Mouse (Mus musculus) forebrain, embryonic 11.5 days (tissue): Measurements from ENCODE around the gene Mapk6. TPM values are rescaled to one million over a fixed set of nuclear protein-coding genes. Genes with fewer than 3 reads are reported as not detected.
"Not testable (repeated sequence)": the region's sequence is repeated elsewhere in the genome, so short reads cannot be mapped to it uniquely, and the experiment has no call there.

Experiments used
- ATAC-seq: fragments of 200-750 bp; cut with Nextera tagmentation; replicated peaks from 2 replicates; pipeline ENCODE4 v1.8.0; 2017; ENCODE audit warnings: moderate TSS enrichment; ENCODE audit not compliant: low FRiP score
- DNase-seq: peaks from one replicate; pipeline ENCODE4 v3.0.0-alpha.2; 2017; ENCODE audit warnings: low spot score
- H3K27ac ChIP-seq: fragments of 300-500 bp; sonication (generic); 2 replicates; pipeline ENCODE4 v1.5.1; 2014; ENCODE audit warnings: low read depth, low read length
- H3K27me3 ChIP-seq: fragments of 300-500 bp; sonication (generic); 2 replicates; pipeline ENCODE4 v1.6.1; 2014; ENCODE audit warnings: mild to moderate bottlenecking, low read length, mixed read lengths; ENCODE audit not compliant: control insufficient read depth, insufficient read depth
- H3K36me3 ChIP-seq: fragments of 300-500 bp; sonication (generic); 2 replicates; pipeline ENCODE4 v1.6.1; 2014; ENCODE audit warnings: mild to moderate bottlenecking, low read length, moderate library complexity, mixed read lengths; ENCODE audit not compliant: control insufficient read depth, insufficient read depth
- H3K4me1 ChIP-seq: fragments of 300-500 bp; sonication (generic); replicated peaks from 2 replicates; pipeline ENCODE4 v1.6.1; 2014; ENCODE audit warnings: low read length, mixed read lengths; ENCODE audit not compliant: control insufficient read depth, insufficient read depth
- H3K4me2 ChIP-seq: fragments of 300-500 bp; sonication (generic); 2 replicates; pipeline ENCODE4 v1.6.1; 2014; ENCODE audit warnings: low read depth, mild to moderate bottlenecking, low read length, moderate library complexity, mixed read lengths; ENCODE audit not compliant: severe bottlenecking
- H3K4me3 ChIP-seq: fragments of 300-500 bp; sonication (generic); 2 replicates; pipeline ENCODE4 v1.5.1; 2014; ENCODE audit warnings: low read depth, low read length
- H3K9ac ChIP-seq: fragments of 300-500 bp; sonication (generic); 2 replicates; pipeline ENCODE4 v1.6.1; 2014; ENCODE audit warnings: low read length
- H3K9me3 ChIP-seq: fragments of 300-500 bp; sonication (generic); 2 replicates; pipeline ENCODE4 v1.6.1; 2016; ENCODE audit warnings: low read length, mixed read lengths; ENCODE audit not compliant: control insufficient read depth
- WGBS: fragments of 180-500 bp; shearing (Covaris S2); extraction: QIAGEN DNeasy Blood & Tissue Kit; methylation state at CpG from one replicate; pipeline ENCODE4 v1.1.7; 2014; 5-methylcytosine and 5-hydroxymethylcytosine counted together
- polyA plus RNA-seq: library from polyadenylated mRNA; unstranded; fragments of >200 nt; fragmentation: Nextera tagmentation; extraction: Ambion mirVana; gene quantifications from 2 replicates; pipeline ENCODE4 v1.2.1, GENCODE M21; 2014

The Mapk6 gene
- 179 and 181 TPM in 2 replicates for polyA plus RNA-seq

- H3K27ac ChIP-seq = peak within 1 kb of the TSS; percentile 99
- H3K9ac ChIP-seq = peak within 1 kb of the TSS; percentile 95
- no peaks in the 10 kb centered on the region for H3K27me3 ChIP-seq
- H3K4me2 ChIP-seq = peak within 1 kb of the TSS; percentile 53
- peak within 1 kb of the TSS; percentile 89 for H3K4me3 ChIP-seq
- no peaks in the 10 kb centered on the region for H3K9me3 ChIP-seq
- H3K4me1 ChIP-seq = 0 out of 2 replicates have a peak, but pooled peaks cover 3% of the 10 kb centered on the region
- peak; percentile 98 for DNase-seq
- WGBS = under 1% methylated on average over 58 of the region's 58 CpGs
- no peaks in the 10 kb centered on the region for H3K36me3 ChIP-seq
- ATAC-seq = peak; percentile 90
These were observed at the start of gene Mapk6 for GRCm38 (mm10) chr9:75409852-75410378. TSS of gene Mapk6 (minus strand) at chr9:75410005.

- Histone ChIP-seq H3K9me3 (no peaks in the 10 kb centered on the region), H3K27me3 (no peaks in the 10 kb centered on the region), H3K4me2 (no peak overlapping the region), H3K4me3 (no peak overlapping the region), H3K36me3 (peaks cover 35% of the 10 kb centered on the region), H3K4me1 (no peaks in the 10 kb centered on the region), H3K9ac (no peak overlapping the region), H3K27ac (no peak overlapping the region)
- 82% methylated on average over 10 of the region's 10 CpGs for WGBS
- no peak for ATAC-seq
- DNase-seq = no peak
These were observed 45.9 kb upstream of the Mapk6 start for GRCm38 (mm10) chr9:75455684-75456083.

- 92% methylated on average over 2 of the region's 2 CpGs for WGBS
- H3K4me1 ChIP-seq = no peaks in the 10 kb centered on the region
- no peak for DNase-seq
- H3K27me3 ChIP-seq = no peaks in the 10 kb centered on the region
- no peak overlapping the region for H3K4me2 ChIP-seq
- peaks cover 27% of the 10 kb centered on the region for H3K36me3 ChIP-seq
- H3K9me3 ChIP-seq = no peaks in the 10 kb centered on the region
- H3K27ac ChIP-seq = no peak overlapping the region
- H3K9ac ChIP-seq = no peak overlapping the region
- no peak overlapping the region for H3K4me3 ChIP-seq
- ATAC-seq = no peak
These were observed 44.2 kb upstream of the Mapk6 start for GRCm38 (mm10) chr9:75453994-75454393.

GRCm38 (mm10) chr9:75448021-75448420 is 38.2 kb upstream of the Mapk6 start:
- DNase-seq (no peak), ATAC-seq (no peak)
- WGBS = 88% methylated on average over 3 of the region's 3 CpGs
- H3K27ac ChIP-seq = no peak overlapping the region
- no peaks in the 10 kb centered on the region for H3K27me3 ChIP-seq
- H3K9me3 ChIP-seq = no peaks in the 10 kb centered on the region
- H3K9ac ChIP-seq = no peak overlapping the region
- H3K36me3 ChIP-seq = peaks cover 16% of the 10 kb centered on the region
- no peak overlapping the region for H3K4me2 ChIP-seq
- H3K4me3 ChIP-seq = no peak overlapping the region
- no peaks in the 10 kb centered on the region for H3K4me1 ChIP-seq

GRCm38 (mm10) chr9:75446574-75446973 is 36.8 kb upstream of the Mapk6 start:
- H3K4me2 ChIP-seq, H3K27ac ChIP-seq, ATAC-seq, H3K4me3 ChIP-seq, H3K4me1 ChIP-seq, H3K27me3 ChIP-seq, H3K9me3 ChIP-seq, H3K9ac ChIP-seq, DNase-seq: not testable (repeated sequence)
- 85% methylated on average over 10 of the region's 10 CpGs for WGBS
- H3K36me3 ChIP-seq = peaks cover 11% of the 10 kb centered on the region

GRCm38 (mm10) chr9:75444981-75445380 is 35.2 kb upstream of the Mapk6 start:
- no peak overlapping the region for H3K4me3 ChIP-seq
- H3K27ac ChIP-seq = no peak overlapping the region
- peaks cover 6% of the 10 kb centered on the region for H3K36me3 ChIP-seq
- ATAC-seq (no peak), DNase-seq (no peak)
- H3K27me3 ChIP-seq = no peaks in the 10 kb centered on the region
- H3K4me2 ChIP-seq = no peak overlapping the region
- no peak overlapping the region for H3K9ac ChIP-seq
- peaks cover 5% of the 10 kb centered on the region for H3K4me1 ChIP-seq
- no peaks in the 10 kb centered on the region for H3K9me3 ChIP-seq
- 90% methylated on average over 15 of the region's 15 CpGs for WGBS

GRCm38 (mm10) chr9:75441691-75442131 is 31.9 kb upstream of the Mapk6 start:
- peak; percentile 83 for ATAC-seq
- Histone ChIP-seq H3K4me3 (peak overlapping the region; percentile 84), H3K27ac (peak overlapping the region; percentile 68; the same call in 1 of the 2 replicates), H3K9ac (peak overlapping the region; percentile 88), H3K4me2 (peak overlapping the region; percentile 86), H3K9me3 (no peaks in the 10 kb centered on the region), H3K4me1 (peaks cover 5% of the 10 kb centered on the region), H3K36me3 (no peaks in the 10 kb centered on the region), H3K27me3 (no peaks in the 10 kb centered on the region)
- DNase-seq = no peak
- WGBS = under 1% methylated on average over 31 of the region's 31 CpGs

- Histone ChIP-seq H3K27me3 (no peaks in the 10 kb centered on the region), H3K4me1 (peaks cover 5% of the 10 kb centered on the region), H3K9me3 (no peaks in the 10 kb centered on the region), H3K27ac (peak within 1 kb of the TSS; percentile 68), H3K4me3 (peak within 1 kb of the TSS; percentile 84), H3K4me2 (peak within 1 kb of the TSS; percentile 86), H3K9ac (peak within 1 kb of the TSS; percentile 88), H3K36me3 (no peaks in the 10 kb centered on the region)
- ATAC-seq (peak; percentile 94), DNase-seq (peak; percentile 93)
- WGBS = 1% methylated on average over 39 of the region's 45 CpGs
These were observed 31.2 kb upstream of the Mapk6 start, which contains the start of gene Leo1 for GRCm38 (mm10) chr9:75440796-75441666. TSS of gene Leo1 (plus strand) at chr9:75441524.
